Mouse (Mus musculus): ENCODE data around the gene Fcrla.
"Not testable (repeated sequence)": the region's sequence is repeated elsewhere in the genome, so short reads cannot be mapped to it uniquely, and the experiment has no call there.

The Fcrla gene

DNA sequence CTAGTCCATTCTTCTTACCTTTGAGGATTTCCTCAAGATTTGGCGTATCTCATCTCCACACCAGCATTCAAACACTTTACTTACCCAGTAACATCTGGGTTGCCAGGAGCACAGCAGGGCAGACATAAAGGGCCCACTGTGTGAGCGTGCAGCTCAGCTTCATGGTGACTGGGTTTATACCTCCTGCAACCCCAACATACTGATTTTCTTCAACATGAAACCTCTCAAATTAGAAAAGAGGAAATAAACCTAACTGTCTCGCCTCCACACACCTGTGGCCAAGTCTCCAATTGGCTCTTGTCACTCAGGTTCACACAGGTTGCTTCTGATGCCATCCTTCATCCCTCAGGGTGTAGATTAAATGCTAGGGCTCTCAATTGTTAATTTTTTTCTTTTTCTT is at the start of gene Fcrla:
Gene Fcrla, minus strand, starts transcription at position 206 of the 400 bp plus-strand sequence.
- DNase-seq: no peak

DNA sequence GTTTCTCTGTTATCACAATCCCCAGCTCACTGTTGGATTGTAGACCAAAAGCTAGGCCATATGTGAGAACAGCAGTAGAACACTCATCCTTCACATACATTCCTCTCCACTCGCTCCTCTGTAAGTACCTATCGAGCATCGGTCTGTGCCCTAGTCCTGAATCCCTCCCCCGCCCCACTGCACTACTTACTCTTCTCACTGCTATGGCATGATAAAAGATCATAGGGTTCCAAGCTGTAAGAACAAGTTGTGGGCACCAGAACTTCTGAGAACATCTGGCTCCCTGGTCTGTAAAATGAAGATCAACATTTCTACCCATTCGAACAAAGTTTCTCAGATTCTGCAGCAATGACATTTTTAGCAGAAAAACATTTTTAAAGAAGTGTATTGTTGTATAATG is 49.1 kb upstream of the Fcrla start, which contains the start of gene Fcgr2b:
Gene Fcgr2b, minus strand, starts transcription at position 101 of the 400 bp plus-strand sequence.
- no peak for DNase-seq

DNA sequence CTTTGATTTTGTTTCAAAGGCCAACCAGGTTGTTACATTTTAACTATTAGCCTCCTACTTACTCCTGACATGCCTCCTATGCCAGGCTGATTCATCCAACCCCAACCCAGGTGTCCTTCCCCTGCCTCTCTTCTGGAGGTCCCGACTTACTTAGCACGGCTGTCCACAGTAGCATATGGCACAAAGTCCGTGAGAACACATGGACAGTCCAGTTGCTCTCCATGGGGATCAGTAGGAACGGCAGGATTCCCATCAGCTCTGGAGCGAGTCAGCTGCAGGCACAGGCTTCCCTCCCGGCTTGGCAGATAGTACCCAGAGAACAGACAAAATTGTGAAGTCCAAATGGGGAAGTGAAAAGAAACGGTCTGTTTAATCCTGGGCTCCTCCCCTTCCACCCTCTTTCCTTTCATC is 48.4 kb upstream of the Fcrla start:
- DNase-seq: no peak

DNA sequence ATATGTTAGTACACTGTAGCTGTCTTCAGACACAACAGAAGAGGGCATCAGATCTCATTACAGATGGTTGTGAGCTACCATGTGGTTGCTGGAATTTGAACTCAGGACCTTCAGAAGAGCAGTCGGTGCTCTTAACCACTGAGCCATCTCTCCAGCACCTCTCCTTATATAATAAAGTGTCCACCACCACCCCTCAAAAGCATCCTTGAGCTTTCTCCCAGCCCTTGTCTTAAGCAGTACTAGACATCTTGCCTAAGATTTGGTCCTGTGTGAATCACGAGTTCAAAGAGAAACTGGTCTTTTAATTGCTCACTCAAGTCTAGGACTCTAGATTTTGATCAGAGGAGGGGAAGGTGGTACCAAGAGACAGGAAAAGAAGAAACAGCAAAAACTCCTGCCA is 48.0 kb upstream of the Fcrla start:
- not testable (repeated sequence) for DNase-seq

DNA sequence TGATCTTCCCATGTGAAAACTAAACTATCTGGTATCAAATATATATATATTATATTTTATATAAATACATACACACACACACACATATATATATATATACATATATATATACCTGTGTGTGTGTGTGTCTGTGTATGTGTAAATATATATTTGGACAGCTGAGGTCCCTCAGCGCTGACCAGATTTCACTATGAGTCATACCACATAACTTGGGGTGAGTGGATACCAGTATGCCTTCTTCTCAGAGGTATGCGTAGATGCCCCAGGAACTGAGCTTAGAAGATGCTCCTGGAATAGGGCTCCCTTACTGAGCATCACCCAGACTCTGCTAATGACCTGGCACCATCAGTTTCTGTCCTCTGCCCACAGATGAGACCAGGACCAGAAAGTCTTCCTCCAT is 47.4 kb upstream of the Fcrla start:
- DNase-seq: no peak

DNA sequence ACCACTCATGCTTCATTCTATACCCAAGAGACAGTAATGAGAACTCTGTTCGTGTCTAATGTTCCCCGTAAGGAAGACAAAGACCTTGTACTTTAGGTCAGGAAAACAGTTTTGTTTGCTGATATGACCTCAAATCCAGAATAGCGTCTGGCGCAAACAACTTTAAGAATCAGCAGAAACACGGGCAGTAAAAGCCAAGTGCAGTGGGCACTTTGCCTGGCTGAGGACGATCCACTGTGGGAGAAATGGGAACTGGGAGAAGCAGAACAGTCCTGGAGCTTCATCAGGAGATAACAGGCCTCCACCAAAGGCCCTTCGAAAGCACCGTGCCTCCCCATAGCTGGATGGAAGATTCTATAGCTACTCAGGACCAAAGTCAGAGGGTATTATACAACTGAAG is 46.8 kb upstream of the Fcrla start:
- DNase-seq: no peak

DNA sequence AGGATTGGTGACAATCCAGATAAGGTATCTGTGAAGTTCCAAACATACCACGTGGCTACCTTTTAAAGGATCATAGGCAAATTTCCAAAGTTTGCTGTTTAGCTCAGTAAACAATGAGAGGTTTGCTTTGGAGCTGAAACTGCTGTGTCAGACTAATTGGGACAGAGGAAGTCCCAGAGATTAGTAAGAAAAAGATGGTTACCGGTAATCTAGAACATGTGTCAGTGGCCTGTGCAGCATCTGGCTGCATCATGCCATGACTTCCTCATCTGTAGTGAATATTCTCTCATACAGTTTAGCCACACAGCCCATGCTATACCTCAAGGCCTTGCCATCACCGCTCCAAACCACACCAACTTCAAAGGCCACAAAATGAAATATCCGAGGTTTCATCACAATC is 45.6 kb upstream of the Fcrla start:
- no peak for DNase-seq

DNA sequence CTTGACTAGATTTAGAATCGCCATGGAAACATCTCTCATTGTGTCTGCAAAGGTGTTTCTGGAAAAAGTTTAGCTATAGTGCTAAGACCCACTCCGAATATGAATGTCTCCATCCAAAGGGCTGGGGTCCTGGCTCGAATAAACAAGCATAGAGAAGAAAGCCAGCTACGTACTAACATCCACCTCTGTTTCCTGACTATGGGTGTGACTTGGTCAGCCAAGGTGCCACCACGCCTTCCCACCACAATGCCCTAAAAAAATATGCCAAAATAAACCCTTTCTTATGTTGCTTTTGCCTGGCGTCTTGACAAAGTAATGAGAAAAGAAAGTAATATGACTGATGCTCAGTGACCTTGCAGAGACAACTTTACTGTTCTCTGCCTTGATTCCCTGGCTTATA is 45.1 kb upstream of the Fcrla start:
- no peak for DNase-seq

DNA sequence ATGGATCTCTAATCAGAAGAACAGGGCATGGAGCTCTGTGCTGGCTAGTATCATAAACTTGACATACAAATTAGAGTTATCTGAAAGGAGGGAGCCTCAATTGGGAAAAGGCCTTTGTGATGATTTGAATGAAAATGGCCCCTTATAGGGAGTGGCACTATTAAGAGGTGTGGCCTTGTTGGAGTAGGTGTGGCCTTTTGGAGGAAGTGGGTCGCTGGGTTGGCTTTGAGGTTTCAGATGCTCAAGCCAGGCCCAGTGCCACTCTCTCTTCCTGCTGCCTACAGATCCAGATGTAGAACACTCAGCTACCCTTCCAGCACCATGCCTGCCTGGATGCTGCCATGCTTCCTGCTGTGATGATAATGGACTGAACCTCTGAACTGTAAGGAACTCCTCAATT is 41.2 kb upstream of the Fcrla start:
- DNase-seq: no peak

DNA sequence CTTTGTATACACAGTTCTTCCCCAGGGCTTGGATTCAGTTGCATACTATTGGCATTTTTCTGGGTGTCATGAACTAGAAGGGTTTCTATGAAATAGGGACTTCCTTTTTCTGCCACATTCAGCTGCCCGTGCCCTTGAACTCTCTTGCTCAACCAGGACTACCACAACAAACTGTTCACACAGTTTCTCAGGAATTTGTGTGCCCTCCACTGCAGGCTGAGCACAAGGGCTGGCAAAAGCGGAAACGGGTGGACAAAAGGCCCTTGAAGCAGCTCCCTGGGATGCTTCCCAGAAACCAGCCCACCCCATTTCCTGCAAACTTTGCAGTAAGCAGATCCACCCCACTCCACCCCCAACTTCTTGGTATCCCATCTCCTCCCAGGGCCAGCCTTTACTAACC is 40.2 kb upstream of the Fcrla start:
- DNase-seq: no peak

DNA sequence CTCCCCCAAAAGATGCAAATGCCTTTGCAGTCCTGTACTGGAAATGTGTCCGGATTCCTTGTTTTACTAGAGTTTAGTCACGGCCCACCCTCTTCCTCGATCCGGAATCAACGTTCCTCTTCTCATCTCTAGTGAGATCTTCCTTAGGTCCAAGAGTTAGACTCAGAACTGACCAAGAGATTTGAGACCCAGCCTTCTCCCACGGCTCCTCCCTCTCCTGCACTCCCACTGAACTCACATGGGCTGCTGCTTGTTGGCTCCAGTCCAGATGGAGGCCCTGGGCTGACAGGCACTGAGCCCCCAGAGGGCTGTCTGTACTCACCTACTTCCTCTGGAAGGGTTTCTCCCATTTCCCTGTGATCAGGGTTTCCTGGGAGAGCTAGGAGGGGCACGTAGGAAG is 35.7 kb upstream of the Fcrla start:
- no peak for DNase-seq

DNA sequence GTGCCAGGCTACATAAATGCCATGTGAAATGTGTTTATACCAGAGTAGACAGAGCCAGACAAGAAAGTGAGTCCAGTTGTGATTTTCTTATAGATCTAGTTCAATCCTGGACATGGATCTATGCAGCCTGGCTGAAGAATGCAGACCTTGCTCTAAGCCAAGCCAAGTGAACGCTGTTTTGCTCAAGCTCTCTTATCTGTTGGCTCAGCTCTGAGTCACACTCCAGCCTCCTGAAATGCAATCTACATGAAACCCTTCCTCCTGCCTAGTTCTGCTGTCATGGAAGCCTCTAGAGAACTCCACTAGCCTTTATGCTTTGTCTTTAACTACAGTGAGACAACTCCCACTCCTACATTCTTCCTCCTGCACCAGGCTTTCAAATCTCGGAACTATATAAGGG is 34.9 kb upstream of the Fcrla start:
- no peak for DNase-seq

DNA sequence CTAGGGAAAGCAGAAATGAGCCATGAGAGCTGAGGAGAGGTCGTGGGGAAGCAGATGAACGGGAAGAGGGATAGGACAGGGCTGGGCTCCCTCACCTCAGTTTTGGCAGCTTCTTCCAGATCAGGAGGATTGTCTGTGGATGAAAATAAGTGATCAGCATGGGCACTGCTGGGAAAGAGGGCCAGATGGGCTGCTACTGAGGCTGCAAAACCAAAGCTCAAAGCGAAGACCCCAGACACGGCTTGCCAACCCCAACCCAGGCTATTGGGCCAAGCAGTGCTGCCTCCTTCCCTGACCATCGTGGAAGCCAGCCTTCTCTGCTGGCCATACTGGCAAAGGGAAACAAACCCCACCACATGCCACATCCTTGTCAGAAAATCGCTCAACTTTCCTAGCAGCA is 33.7 kb upstream of the Fcrla start:
- DNase-seq: no peak

DNA sequence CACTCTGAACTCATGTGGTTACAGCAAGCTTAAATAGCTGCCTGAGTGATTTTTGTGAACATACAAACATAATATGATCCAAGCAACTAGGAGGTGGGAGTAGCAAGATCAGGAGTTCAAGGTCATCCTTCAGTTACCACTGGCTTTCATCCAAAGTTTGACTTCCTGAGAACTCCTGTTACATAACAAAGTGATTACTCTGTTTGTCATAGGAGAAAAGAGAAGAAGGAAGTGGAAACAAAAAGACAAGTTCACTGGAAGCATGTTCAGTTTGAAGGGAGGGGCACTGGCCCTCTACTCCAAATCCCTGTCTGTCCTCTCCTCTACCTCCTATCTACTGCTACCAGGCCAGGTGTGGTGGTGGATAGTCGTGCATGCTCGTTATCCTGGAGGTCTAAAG is 32.4 kb upstream of the Fcrla start:
- no peak for DNase-seq

DNA sequence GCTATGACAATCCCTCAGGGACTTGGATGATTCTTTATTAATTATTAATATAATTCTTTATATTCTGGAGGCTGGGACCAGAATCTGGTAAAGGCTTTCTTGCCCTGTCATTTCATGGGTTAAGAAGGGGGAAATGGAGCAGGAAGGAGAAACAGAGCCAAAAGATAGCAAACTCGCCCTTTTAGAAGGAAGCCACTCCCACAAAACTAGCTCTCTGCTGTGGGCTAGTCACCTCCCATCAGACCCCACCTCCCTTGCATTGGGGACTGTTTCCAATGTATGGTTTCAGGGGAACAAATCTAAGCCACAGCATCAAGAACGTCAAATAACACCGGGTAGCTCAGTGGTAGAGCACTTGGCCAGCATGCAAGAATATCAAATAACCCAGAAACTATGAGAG is 30.8 kb upstream of the Fcrla start:
- DNase-seq: no peak

DNA sequence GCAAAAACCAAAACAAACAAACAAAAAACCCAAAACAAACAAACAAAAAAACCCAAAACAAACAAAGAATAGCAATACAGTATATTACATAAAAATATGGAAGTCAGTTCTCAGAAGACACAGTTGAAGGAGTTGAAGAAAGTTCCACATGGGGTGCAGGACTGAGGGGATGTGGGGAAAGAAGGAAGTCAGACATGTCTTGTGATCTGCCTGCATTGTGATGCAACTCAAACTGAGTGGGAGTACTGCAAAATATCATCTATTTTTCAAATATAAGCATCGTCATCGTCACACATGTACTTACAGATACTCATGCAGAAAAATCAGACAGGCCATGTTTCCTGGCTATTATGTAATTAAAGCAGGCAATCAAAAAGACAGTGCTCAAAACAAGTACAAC is 25.8 kb upstream of the Fcrla start:
- DNase-seq: no peak

DNA sequence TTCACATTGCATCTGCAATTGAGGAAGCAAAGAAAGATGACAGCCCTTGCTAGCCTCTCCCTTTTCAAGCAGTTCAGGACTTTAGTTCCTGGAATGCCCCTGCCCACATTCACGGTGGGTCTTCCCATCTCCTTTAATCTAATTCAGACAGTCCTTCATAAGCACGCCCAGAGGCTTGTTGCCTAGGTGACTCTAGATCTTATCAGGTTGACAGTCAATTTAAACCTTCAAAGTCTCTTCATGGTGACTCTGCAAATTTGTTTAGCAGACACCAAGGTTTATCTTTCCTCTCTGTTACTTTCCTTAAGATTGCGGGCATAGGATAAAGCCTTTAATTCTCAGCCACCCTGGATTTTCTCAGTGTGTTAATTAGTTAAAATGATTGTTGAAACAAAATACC is 23.4 kb upstream of the Fcrla start:
- DNase-seq: no peak

DNA sequence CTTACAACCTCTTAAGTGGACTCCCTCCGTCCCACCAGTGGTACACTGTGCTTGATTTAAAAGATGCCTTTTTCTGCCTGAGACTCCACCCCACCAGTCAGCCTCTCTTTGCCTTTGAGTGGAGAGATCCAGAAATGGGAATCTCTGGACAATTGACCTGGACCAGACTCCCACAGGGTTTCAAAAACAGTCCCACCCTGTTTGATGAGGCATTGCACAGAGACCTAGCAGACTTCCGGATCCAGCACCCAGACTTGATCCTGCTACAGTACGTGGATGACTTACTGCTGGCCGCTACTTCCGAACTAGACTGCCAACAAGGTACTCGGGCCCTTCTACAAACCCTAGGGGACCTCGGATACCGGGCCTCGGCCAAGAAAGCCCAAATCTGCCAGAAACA is 17.5 kb upstream of the Fcrla start:
- not testable (repeated sequence) for DNase-seq

DNA sequence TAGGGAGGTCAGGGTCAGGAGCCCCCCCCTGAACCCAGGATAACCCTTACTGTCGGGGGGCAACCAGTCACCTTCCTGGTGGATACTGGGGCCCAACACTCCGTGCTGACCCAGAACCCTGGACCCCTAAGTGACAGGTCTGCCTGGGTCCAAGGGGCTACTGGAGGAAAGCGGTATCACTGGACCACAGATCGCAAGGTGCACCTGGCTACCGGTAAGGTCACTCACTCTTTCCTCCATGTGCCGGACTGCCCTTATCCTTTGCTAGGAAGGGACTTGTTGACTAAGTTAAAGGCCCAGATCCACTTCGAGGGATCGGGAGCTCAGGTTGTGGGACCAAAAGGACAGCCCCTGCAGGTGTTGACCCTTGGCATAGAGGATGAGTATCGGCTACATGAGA is 16.8 kb upstream of the Fcrla start:
- DNase-seq: not testable (repeated sequence)

DNA sequence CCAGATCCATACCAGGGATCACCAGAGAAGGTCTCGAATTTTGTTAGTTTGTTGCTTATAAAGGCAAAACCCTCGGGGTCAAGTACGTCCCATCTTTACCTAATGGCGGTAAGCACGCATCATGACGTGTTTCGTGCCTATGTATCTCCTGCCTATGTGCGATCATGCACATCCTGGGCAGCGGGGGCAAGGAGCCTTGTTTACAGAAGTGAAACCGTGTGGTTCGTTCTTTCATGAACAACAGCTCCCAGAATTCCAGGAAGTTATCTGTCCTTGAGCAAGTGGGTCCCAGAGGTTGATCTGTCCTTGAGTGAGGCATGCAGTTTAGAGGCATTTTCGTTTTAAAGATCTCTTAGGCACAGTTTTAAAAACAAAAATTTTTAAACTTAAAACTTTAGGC is 11.9 kb upstream of the Fcrla start:
- DNase-seq: no peak

DNA sequence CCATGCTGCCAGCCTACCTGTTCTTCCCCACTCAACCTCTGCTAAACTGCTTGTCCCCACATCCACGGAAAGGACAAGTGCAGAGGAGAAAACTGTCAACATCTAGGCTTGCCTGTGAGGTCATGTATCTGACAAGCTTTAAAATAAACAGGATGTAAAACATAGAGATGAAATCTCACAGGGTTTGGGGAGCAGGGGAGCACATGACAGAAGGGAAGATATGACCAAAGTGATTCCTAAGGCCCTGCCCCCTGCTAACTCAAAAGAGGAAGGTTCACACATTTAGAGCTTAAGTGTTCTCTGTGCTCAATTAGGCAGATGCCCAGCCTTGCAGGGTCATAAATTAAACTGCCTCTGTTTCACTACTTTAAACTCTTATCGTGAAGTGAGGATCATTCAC is 7.0 kb upstream of the Fcrla start:
- DNase-seq: no peak

DNA sequence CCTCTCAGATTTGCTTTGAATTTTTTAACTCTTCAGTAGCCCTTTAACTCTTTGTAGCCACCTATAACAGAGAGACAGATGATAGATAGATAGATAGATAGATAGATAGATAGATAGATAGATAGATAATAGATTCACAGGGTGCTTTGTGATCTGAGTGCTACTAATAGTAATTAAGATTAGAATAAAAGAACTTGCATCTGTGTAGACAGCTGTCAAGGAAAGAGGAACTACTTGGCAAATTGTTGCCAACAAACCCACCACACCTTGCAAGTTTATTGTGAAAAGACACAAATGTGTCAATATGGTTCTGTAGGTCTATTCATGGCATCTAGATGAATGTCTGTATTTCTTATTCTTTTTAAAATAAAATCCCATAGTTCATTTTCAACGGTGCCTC is 6.6 kb upstream of the Fcrla start:
- DNase-seq: no peak

DNA sequence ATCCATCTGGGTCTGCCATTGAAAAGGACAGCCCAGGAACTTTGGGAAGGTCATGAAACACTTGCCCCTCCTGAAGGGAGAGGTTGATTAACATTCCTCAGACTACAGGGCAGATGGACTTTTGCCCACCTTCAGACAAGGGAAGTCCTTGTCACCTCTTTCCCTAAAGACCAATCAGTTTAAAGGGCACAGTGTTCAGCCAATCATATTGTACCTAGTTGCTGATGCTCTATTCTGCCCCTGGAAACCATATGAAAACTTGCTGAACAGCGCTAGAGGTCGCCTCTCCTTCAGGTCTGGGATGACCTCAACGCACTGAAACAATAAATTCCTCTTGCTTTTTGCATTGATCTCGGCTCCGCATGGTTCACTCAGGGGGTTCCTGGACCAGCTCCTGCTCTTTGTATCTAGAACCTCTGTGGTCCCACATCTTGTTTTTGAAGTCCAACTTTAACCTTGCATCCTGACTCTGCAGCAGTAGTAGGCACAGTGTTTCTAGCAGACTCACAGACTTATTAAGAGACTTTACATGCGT is 6.1 kb upstream of the Fcrla start:
- DNase-seq: no peak

DNA sequence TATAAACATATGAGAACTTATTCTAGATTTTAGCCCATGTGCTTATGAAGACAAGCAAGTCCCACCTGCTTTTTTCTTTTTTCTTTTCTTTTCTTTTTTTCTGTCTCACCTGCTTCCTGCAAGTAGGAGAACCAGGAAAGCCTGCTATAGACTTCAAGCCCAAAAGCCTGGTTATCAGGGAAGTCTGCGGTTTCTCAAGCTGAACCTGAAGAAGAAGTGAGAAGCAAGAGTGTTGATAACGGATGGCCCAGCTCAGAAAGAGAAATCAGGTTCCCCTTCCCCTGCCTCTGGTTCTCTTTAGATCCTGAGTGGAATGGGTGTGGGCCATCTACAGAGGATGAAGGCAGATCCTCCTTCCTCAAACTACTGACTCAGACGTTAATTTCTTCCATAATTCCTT is 4.7 kb upstream of the Fcrla start:
- DNase-seq: no peak

DNA sequence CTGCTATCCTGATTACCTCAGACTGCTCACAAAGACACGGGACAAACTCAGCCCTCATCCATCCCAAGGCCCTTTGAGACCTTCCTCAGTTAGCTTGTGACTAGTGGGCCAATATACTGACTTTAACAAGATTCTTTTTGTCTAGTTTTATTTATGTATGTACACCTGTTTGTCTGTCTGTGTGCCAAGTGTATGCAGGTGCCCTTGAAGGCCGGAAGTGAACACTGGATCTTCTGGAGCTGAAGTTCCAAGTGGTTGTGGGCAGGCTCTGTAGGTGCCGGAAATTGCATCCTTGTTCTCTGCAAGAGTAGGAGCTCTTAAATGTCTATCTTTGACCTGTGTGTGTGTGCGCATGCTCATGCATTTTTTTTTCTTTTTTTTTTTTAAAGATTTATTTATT is 1.9 kb upstream of the Fcrla start:
- no peak for DNase-seq

DNA sequence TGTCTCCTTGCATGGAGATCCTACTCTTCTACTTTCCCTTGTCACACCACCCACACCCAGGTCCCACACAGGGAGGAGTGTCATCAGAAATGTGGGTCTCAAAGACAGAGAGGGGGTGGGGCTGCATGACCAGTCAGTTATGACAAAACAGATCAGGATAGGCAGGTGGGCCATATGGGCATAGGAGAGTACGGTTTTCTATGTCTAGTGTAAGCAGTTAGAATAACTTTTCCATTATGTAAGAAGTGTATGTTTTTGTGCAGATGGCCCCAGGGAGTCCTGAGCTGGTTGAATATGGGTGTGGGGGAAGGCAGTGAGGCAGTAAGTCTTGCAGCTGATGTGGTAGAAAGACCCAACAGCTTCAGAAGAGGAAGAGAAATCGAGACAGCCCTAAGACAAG is 1.1 kb upstream of the Fcrla start:
- no peak for DNase-seq

All from right cerebral cortex, adult 18-20 months (tissue).